Mouse (Mus musculus): Measurements from ENCODE around the gene Nap1l1.
"Not testable (repeated sequence)": the region's sequence is repeated elsewhere in the genome, so short reads cannot be mapped to it uniquely, and the experiment has no call there.

The Nap1l1 gene

GRCm38 (mm10) chr10:111472686-111473510 is at the start of gene Nap1l1:
Gene Nap1l1, plus strand, starts transcription at chr10:111473223.
- peak; percentile 98 for DNase-seq (ENCODE audit: low spot score)

- no peak for DNase-seq (ENCODE audit: low spot score)
Observed at GRCm38 (mm10) chr10:111426491-111426890, 46.5 kb upstream of the Nap1l1 start.

- no peak for DNase-seq (ENCODE audit: low spot score)
Observed at GRCm38 (mm10) chr10:111433502-111433901, 39.5 kb upstream of the Nap1l1 start.

GRCm38 (mm10) chr10:111441034-111441440 is 32.0 kb upstream of the Nap1l1 start:
- DNase-seq (ENCODE audit: low spot score), result no peak

GRCm38 (mm10) chr10:111444199-111444598 is 28.8 kb upstream of the Nap1l1 start:
- DNase-seq (ENCODE audit: low spot score), result no peak

- no peak for DNase-seq (ENCODE audit: low spot score)
Observed at GRCm38 (mm10) chr10:111445939-111446671, 26.9 kb upstream of the Nap1l1 start.

GRCm38 (mm10) chr10:111446672-111447008 is 26.4 kb upstream of the Nap1l1 start:
- DNase-seq (ENCODE audit: low spot score), result not testable (repeated sequence)

GRCm38 (mm10) chr10:111449662-111450061 is 23.4 kb upstream of the Nap1l1 start:
- DNase-seq (ENCODE audit: low spot score), result not testable (repeated sequence)

GRCm38 (mm10) chr10:111451683-111452322 is 21.2 kb upstream of the Nap1l1 start:
- no peak for DNase-seq (ENCODE audit: low spot score)

GRCm38 (mm10) chr10:111452426-111452825 is 20.6 kb upstream of the Nap1l1 start:
- no peak for DNase-seq (ENCODE audit: low spot score)

- no peak for DNase-seq (ENCODE audit: low spot score)
Observed at GRCm38 (mm10) chr10:111454698-111455308, 18.2 kb upstream of the Nap1l1 start.

GRCm38 (mm10) chr10:111458088-111458487 is 14.9 kb upstream of the Nap1l1 start:
- no peak for DNase-seq (ENCODE audit: low spot score)

GRCm38 (mm10) chr10:111459040-111459439 is 14.0 kb upstream of the Nap1l1 start:
- peak; percentile 6 for DNase-seq (ENCODE audit: low spot score)

- DNase-seq (ENCODE audit: low spot score), result no peak
Observed at GRCm38 (mm10) chr10:111459874-111460273, 13.1 kb upstream of the Nap1l1 start.

- DNase-seq (ENCODE audit: low spot score), result no peak
Observed at GRCm38 (mm10) chr10:111460381-111460780, 12.6 kb upstream of the Nap1l1 start.

- DNase-seq (ENCODE audit: low spot score), result no peak
Observed at GRCm38 (mm10) chr10:111464833-111465232, 8.2 kb upstream of the Nap1l1 start.

- no peak for DNase-seq (ENCODE audit: low spot score)
Observed at GRCm38 (mm10) chr10:111465409-111465808, 7.6 kb upstream of the Nap1l1 start.

GRCm38 (mm10) chr10:111471166-111471565 is 1.9 kb upstream of the Nap1l1 start:
- no peak for DNase-seq (ENCODE audit: low spot score)

GRCm38 (mm10) chr10:111473511-111474371 is 718 bp downstream of the Nap1l1 start:
- DNase-seq (ENCODE audit: low spot score), result peak; percentile 58

- DNase-seq (ENCODE audit: low spot score), result no peak
Observed at GRCm38 (mm10) chr10:111476301-111476700, 3.3 kb downstream of the Nap1l1 start.

- DNase-seq (ENCODE audit: low spot score), result no peak
Observed at GRCm38 (mm10) chr10:111476989-111477510, 4.0 kb downstream of the Nap1l1 start.

Data from ovary, postnatal 36 days (tissue).